Mouse (Mus musculus) ES-E14 (cell line): ENCODE measurements around the gene Clstn2. TPM values are rescaled to one million over a fixed set of nuclear protein-coding genes. Genes with fewer than 3 reads are reported as not detected.

Experiments used
- DNase-seq: peaks from one replicate; pipeline ENCODE4 v3.0.0-alpha.2; 2013; ENCODE audit warnings: low read depth, low spot score
- H3K27ac ChIP-seq: 2 replicates; pipeline ENCODE4 v1.5.1; 2012; ENCODE audit warnings: low read depth, mild to moderate bottlenecking, low read length, moderate library complexity, mixed read lengths; ENCODE audit not compliant: poor library complexity, insufficient read depth, severe bottlenecking
- H3K36me3 ChIP-seq: 2 replicates; pipeline ENCODE4 v1.6.1; 2012; ENCODE audit warnings: mild to moderate bottlenecking, low read length, moderate library complexity, mixed read lengths; ENCODE audit not compliant: control insufficient read depth, poor library complexity, insufficient read depth, severe bottlenecking
- H3K4me1 ChIP-seq, 2 experiments: fragments of 150-350 bp in 1 of 2; sonication (generic) in 1 of 2; 2 replicates each; pipeline ENCODE4 v1.6.1; 2012; ENCODE audit warnings: low read length in 2 of 2, mild to moderate bottlenecking in 1 of 2, mixed read lengths in 1 of 2; ENCODE audit not compliant: control insufficient read depth in 2 of 2, insufficient read depth in 2 of 2, poor library complexity in 1 of 2
- H3K4me3 ChIP-seq, 2 experiments: fragments of 150-350 bp in 1 of 2; sonication (generic) in 1 of 2; 2 replicates each; pipeline ENCODE4 v1.5.1; 2012; ENCODE audit warnings: low read length in 2 of 2, low read depth in 1 of 2, mild to moderate bottlenecking in 1 of 2, mixed read lengths in 1 of 2; ENCODE audit not compliant: insufficient read depth in 1 of 2, poor library complexity in 1 of 2, severe bottlenecking in 1 of 2
- H3K9ac ChIP-seq: 2 replicates; pipeline ENCODE4 v1.6.1; 2012; ENCODE audit warnings: low read depth, mild to moderate bottlenecking, low read length, mixed read lengths; ENCODE audit not compliant: poor library complexity, insufficient read depth, severe bottlenecking
- H3K9me3 ChIP-seq: fragments of 150-350 bp; sonication (generic); 2 replicates; pipeline ENCODE4 v1.6.1; 2012; ENCODE audit warnings: low read depth, mild to moderate bottlenecking, low read length; ENCODE audit not compliant: control insufficient read depth, insufficient read depth
- CHD2 ChIP-seq: IDR thresholded peaks from 2 replicates; pipeline ENCODE4 v1.6.1; 2014; ENCODE audit warnings: mild to moderate bottlenecking, low read depth, low read length, inconsistent platforms
- HCFC1 ChIP-seq: IDR thresholded peaks from 2 replicates; pipeline ENCODE4 v1.6.1; 2012; ENCODE audit warnings: low read length, inconsistent platforms, borderline replicate concordance; ENCODE audit not compliant: insufficient read depth
- MAFK ChIP-seq: IDR thresholded peaks from 2 replicates; pipeline ENCODE4 v1.6.1; 2014; ENCODE audit warnings: mild to moderate bottlenecking, low read depth, low read length, inconsistent platforms; ENCODE audit not compliant: insufficient read depth
- ZC3H11A ChIP-seq: IDR thresholded peaks from 2 replicates; pipeline ENCODE4 v1.6.1; 2012; ENCODE audit warnings: low read depth, mild to moderate bottlenecking, inconsistent platforms, low read length, borderline replicate concordance
- ZNF384 ChIP-seq: IDR thresholded peaks from 2 replicates; pipeline ENCODE4 v1.6.1; 2012; ENCODE audit warnings: low read depth, low read length, inconsistent platforms
- in situ Hi-C, 2 experiments: fragments of 600-800 bp; cut with MboI; formaldehyde crosslinking; loops; one replicate each; pipeline ENCODE4 v1.15.1; 2025; ENCODE audit warnings: low sequenced_read_pairs in 2 of 2, inconsistent platforms in 1 of 2; ENCODE audit not compliant: unreplicated experiment in 2 of 2
- total RNA-seq: library from RNA; depleted of rRNA; stranded (reverse); fragments of 300-350 nt; gene quantifications from 2 replicates; pipeline ENCODE4 v1.2.3, GENCODE M21; 2012

Gene Clstn2
- total RNA-seq, 1 experiment = 0.89 TPM

DNA sequence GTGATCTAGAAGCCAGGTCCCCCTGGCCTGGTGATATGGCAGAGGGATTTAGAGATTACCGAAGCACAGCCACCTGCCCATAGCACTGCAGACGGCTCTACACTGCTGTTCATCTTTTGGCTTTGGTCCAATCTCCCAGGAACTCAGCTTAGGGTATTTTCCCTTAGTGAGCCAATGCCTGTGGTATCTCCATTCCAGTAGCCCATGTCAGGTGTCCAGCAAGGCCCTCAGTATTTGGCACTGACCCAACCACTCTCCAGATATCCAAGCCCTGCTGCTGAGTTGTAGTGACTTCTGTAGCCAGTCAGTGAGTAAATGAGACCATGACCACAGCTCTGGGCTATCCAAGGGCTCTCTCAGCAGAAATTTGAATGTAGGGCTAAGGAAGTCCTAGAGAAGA lies 330.0 kb downstream of the Clstn2 start:
- TF ChIP-seq ZC3H11A (no peak), MAFK (no peak), HCFC1 (no peak), ZNF384 (no peak), CHD2 (no peak)
- H3K4me1 ChIP-seq = peaks cover 0 to 2% of the 10 kb centered on the region in 2 experiments; a peak in 1 of 4 replicates

DNA sequence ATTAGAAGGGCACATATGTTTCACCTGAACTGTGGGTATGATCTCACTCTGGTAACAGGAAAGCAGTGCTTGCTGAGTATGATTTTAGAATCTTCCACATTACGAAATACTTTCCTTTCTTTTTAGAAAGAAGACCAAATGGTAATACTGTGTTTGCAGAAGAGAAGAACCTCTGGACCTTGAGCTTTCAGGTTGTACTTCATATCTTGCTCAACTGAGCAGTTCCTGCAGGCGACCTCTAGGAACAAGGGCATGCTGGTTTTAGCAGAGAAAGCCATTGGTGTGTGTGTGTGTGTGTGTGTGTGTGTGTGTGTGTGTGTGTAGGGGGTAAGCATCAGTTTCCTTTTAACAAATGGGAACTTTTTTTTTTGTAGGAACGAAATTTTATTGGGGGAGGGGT lies 333.0 kb downstream of the Clstn2 start:
- TF ChIP-seq ZC3H11A (no peak), HCFC1 (no peak), MAFK (no peak), ZNF384 (no peak), CHD2 (no peak)
- H3K4me1 ChIP-seq = peaks cover 0 to 2% of the 10 kb centered on the region in 2 experiments; a peak in 1 of 4 replicates
- no peak overlapping the region for H3K4me3 ChIP-seq
- no peak overlapping the region for H3K9ac ChIP-seq
- no peaks in the 10 kb centered on the region for H3K36me3 ChIP-seq
- H3K9me3 ChIP-seq = no peaks in the 10 kb centered on the region
- in situ Hi-C loops = no loop called here
- DNase-seq = no peak
- no peak overlapping the region for H3K27ac ChIP-seq

More for the DNA sequence above, 330.0 kb downstream of the Clstn2 start:
- in situ Hi-C loops = no loop called here
- DNase-seq = no peak
- no peak overlapping the region for H3K4me3 ChIP-seq
- no peak overlapping the region for H3K27ac ChIP-seq
- H3K36me3 ChIP-seq = no peaks in the 10 kb centered on the region
- H3K9me3 ChIP-seq = no peaks in the 10 kb centered on the region
- H3K9ac ChIP-seq = no peak overlapping the region

- TF ChIP-seq HCFC1 (no peak), ZNF384 (no peak)
- Histone ChIP-seq H3K36me3 (no peaks in the 10 kb centered on the region), H3K4me3 (no peak overlapping the region), H3K27ac (no peak overlapping the region), H3K9me3 (no peaks in the 10 kb centered on the region), H3K9ac (no peak overlapping the region), H3K4me1 (peaks cover 0 to 2% of the 10 kb centered on the region in 2 experiments; a peak in 1 of 4 replicates)
- no peak for DNase-seq
- in situ Hi-C loops = no loop called here
Measured at GRCm38 (mm10) chr9:97699020-97699419, 334.0 kb downstream of the Clstn2 start.

DNA sequence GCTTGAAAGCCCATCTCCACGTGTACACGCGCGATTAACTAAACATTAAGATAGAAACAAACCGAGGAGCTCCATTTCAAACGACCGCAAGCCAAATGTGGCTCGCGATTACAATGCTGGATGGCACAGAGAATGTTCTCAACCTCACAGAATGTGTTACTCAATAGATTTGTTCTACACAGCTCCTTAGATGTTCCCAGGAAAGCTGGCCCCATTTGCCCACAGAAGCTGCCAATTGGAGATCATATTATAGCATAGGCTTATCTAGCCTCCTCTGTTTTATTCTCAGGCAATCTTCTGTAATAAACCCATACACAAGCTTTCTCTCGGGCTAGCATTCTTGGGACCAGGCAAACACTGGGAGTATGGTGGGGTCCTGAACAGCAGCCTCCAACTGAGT lies 334.9 kb downstream of the Clstn2 start:
- Histone ChIP-seq H3K9me3 (no peaks in the 10 kb centered on the region), H3K27ac (no peak overlapping the region), H3K9ac (no peak overlapping the region), H3K4me1 (peaks cover 0 to 2% of the 10 kb centered on the region in 2 experiments; a peak in 1 of 4 replicates), H3K4me3 (no peak overlapping the region), H3K36me3 (no peaks in the 10 kb centered on the region)
- in situ Hi-C loops = no loop called here
- TF ChIP-seq CHD2 (no peak), ZC3H11A (no peak)
- no peak for DNase-seq

DNA sequence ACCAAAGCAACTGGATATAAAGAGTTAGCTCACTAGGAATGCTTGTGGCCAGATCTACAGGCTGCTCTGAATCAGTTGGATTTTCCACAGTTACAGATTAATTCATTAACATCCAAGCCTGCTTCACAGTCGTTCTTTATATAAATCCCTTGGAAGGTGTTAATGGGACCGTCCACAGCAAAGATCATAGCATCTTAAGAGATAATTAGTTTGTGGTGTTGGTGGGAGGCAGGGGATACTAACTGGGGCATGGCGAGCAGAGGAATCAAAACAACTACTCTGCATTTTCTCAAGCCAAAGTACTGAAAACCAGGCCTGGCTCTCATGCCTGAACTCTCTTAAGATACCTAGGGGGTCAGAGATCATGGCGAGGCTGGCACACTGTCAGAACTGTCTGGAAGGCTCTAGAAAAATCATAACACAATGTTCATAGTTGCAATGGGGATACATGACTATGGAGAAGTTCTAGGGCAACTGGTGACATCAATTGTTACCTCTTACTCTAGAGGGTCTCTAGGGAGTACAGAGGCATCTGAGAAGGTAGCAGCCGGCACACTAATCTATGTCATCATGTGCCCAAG lies 336.2 kb downstream of the Clstn2 start:
- in situ Hi-C loops = no loop called here
- Histone ChIP-seq H3K9ac (no peak overlapping the region), H3K36me3 (no peaks in the 10 kb centered on the region), H3K4me1 (peaks cover 0 to under 1% of the 10 kb centered on the region in 2 experiments; a peak in 1 of 4 replicates), H3K4me3 (no peak overlapping the region), H3K27ac (no peak overlapping the region), H3K9me3 (no peaks in the 10 kb centered on the region)
- DNase-seq = no peak
- no peak for TF ChIP-seq MAFK
- TF ChIP-seq ZNF384 = no peak
- TF ChIP-seq CHD2 = no peak
- TF ChIP-seq ZC3H11A = no peak
- no peak for TF ChIP-seq HCFC1
